Mouse (Mus musculus) kidney, postnatal 0 days (tissue): Measurements from ENCODE around the gene Exd2. TPM values are rescaled to one million over a fixed set of nuclear protein-coding genes. Genes with fewer than 3 reads are reported as not detected.

Experiments
- ATAC-seq: fragments of 200-750 bp; cut with Nextera tagmentation; replicated peaks from 2 replicates; pipeline ENCODE4 v1.8.0; 2017; ENCODE audit warnings: low read depth, moderate number of reproducible peaks, moderate TSS enrichment, moderate library complexity; ENCODE audit not compliant: low FRiP score
- DNase-seq: peaks from one replicate; pipeline ENCODE4 v3.0.0-alpha.2; 2016; ENCODE audit warnings: low spot score
- H3K27ac ChIP-seq: fragments of 300-500 bp; sonication (generic); 2 replicates; pipeline ENCODE4 v1.5.1; 2014; ENCODE audit warnings: mild to moderate bottlenecking
- H3K27me3 ChIP-seq: fragments of 300-500 bp; sonication (generic); 2 replicates; pipeline ENCODE4 v1.6.1; 2014; ENCODE audit warnings: low read length, mixed read lengths; ENCODE audit not compliant: insufficient read depth
- H3K36me3 ChIP-seq: fragments of 300-500 bp; sonication (generic); 2 replicates; pipeline ENCODE4 v1.6.1; 2014; ENCODE audit warnings: low read length, mixed read lengths; ENCODE audit not compliant: insufficient read depth
- H3K4me1 ChIP-seq: fragments of 300-500 bp; sonication (generic); replicated peaks from 2 replicates; pipeline ENCODE4 v1.6.1; 2014; ENCODE audit warnings: antibody characterized with exemption, low read length, mixed read lengths; ENCODE audit not compliant: insufficient read depth
- H3K4me2 ChIP-seq: fragments of 300-500 bp; sonication (generic); 2 replicates; pipeline ENCODE4 v1.6.1; 2014; ENCODE audit warnings: mild to moderate bottlenecking, low read length, moderate library complexity, mixed read lengths
- H3K4me3 ChIP-seq: fragments of 300-500 bp; sonication (generic); replicated peaks from 2 replicates; pipeline ENCODE4 v1.5.1; 2014; ENCODE audit warnings: low read depth, low read length
- H3K9ac ChIP-seq: fragments of 300-500 bp; sonication (generic); 2 replicates; pipeline ENCODE4 v1.6.1; 2014; ENCODE audit warnings: low read depth, low read length
- H3K9me3 ChIP-seq: fragments of 300-500 bp; sonication (generic); replicated peaks from 2 replicates; pipeline ENCODE4 v1.6.1; 2016; ENCODE audit warnings: low read length, inconsistent platforms, mixed read lengths
- CTCF ChIP-seq: IDR thresholded peaks from 2 replicates; pipeline ENCODE4 v1.5.1; 2016; ENCODE audit warnings: antibody characterized with exemption, low read depth, mild to moderate bottlenecking, moderate library complexity
- WGBS: fragments of 180-500 bp; shearing (Covaris S2); extraction: QIAGEN DNeasy Blood & Tissue Kit; methylation state at CpG from one replicate; pipeline ENCODE4 v1.1.7; 2014; 5-methylcytosine and 5-hydroxymethylcytosine counted together
- polyA plus RNA-seq: library from polyadenylated mRNA; unstranded; fragments of >200 nt; fragmentation: Nextera tagmentation; extraction: Ambion mirVana; gene quantifications from 2 replicates; pipeline ENCODE4 v1.2.1, GENCODE M21; 2015

Gene Exd2
- polyA plus RNA-seq, 1 experiment from 2014 or later = 17.7 TPM

DNA sequence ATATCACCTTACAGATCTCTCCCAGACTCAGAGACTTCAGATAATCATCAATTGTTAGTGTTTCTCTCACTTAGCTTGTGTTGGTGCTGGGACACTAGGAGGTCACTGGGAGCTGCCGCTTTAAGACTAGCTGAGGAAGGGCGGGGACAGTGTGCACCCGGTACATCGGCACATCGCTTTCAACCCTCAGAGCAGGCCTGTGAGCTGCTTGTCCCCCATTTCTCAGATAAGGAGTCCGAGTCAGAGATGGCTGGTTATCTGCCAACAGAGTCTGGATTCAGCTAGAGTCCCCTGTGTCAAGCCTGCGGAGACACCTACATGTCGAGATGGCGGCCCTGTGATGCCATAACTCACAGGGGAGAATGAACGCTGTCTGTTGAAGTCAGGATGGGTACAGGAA is 68.7 kb downstream of the Exd2 start:
- no peaks in the 10 kb centered on the region for H3K27me3 ChIP-seq
- DNase-seq = no peak
- H3K4me1 ChIP-seq = no peaks in the 10 kb centered on the region
- H3K4me2 ChIP-seq = no peak overlapping the region
- no peaks in the 10 kb centered on the region for H3K36me3 ChIP-seq
- H3K9ac ChIP-seq = no peak overlapping the region
- no peak for ATAC-seq
- WGBS = 72% methylated on average over 10 of the region's 10 CpGs
- no peaks in the 10 kb centered on the region for H3K9me3 ChIP-seq
- no peak for TF ChIP-seq CTCF
- no peak overlapping the region for H3K27ac ChIP-seq
- no peak overlapping the region for H3K4me3 ChIP-seq

DNA sequence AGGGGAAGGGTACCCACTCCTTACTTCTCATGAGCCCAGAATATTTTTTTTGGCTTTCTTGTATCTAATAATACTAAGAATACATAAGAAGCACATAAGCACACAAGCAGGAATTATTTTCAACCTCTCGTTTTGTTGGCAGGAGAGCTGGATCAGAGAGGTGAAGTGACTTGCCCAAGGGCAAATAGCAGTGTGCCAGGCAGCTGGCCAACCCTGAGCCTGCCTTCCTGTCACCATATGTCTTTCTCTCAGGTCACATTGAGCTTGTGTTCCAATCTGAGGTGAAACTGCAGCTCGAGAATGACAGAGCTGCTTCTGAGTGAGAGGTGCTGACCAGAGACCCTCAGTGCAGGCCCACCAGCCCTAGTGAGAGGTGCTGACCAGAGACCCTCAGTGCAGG is 71.0 kb downstream of the Exd2 start:
- H3K4me2 ChIP-seq = no peak overlapping the region
- no peak for DNase-seq
- no peak for ATAC-seq
- no peaks in the 10 kb centered on the region for H3K27me3 ChIP-seq
- no peak overlapping the region for H3K4me3 ChIP-seq
- no peak for TF ChIP-seq CTCF
- no peak overlapping the region for H3K27ac ChIP-seq
- 62% methylated on average over 2 of the region's 2 CpGs for WGBS
- H3K9ac ChIP-seq = no peak overlapping the region
- H3K36me3 ChIP-seq = no peaks in the 10 kb centered on the region
- no peaks in the 10 kb centered on the region for H3K9me3 ChIP-seq
- no peaks in the 10 kb centered on the region for H3K4me1 ChIP-seq

DNA sequence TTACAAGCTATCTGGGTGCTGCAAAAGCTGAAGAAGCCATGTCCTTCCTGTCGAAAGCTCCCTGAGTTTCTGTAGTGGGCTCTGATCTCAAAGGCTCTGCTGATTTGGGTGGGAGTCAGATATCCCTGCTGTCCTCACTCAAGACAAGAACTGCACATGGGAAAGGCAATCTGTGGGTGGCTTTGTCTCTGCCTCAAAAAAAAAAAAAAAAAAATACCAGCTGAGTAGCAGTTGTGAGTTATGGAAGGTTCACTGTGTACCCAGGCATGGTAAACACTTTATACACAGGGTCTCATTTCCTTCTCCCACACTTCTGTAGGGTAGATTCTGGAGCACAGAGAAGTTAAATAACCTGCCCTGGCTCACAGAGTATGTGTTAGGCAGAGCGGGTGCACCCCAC is 74.4 kb downstream of the Exd2 start:
- H3K4me3 ChIP-seq = no peak overlapping the region
- no peak overlapping the region for H3K9ac ChIP-seq
- H3K27me3 ChIP-seq = no peaks in the 10 kb centered on the region
- no peak overlapping the region for H3K4me2 ChIP-seq
- no peak overlapping the region for H3K27ac ChIP-seq
- WGBS = 87% methylated on average over 2 of the region's 2 CpGs
- H3K9me3 ChIP-seq = no peaks in the 10 kb centered on the region
- DNase-seq = no peak
- H3K36me3 ChIP-seq = no peaks in the 10 kb centered on the region
- no peaks in the 10 kb centered on the region for H3K4me1 ChIP-seq
- no peak for ATAC-seq
- no peak for TF ChIP-seq CTCF

DNA sequence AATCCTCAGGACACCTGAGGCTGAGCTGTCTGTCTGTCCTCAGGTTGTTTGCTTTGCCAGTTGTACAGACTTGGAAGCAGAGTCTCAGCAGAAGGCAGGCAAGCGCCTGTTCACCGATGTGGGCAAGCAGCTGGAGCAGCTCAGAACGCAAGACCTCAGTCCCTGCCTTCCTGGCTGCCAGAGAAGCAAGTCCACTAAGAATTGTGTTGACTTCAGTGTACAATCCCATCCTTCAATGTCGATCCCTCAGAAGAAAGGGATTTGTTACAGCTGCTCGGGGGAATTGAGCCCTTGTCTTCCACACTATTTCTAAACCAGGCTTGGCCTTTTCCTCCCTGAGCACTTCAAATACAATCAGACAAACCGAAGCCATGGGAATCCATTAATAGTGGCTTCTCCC is 75.4 kb downstream of the Exd2 start:
- WGBS = 46% methylated on average over 6 of the region's 6 CpGs
- Histone ChIP-seq H3K4me3 (no peak overlapping the region), H3K4me2 (no peak overlapping the region), H3K27ac (no peak overlapping the region), H3K9ac (no peak overlapping the region), H3K36me3 (no peaks in the 10 kb centered on the region), H3K27me3 (no peaks in the 10 kb centered on the region), H3K4me1 (no peaks in the 10 kb centered on the region), H3K9me3 (no peaks in the 10 kb centered on the region)
- DNase-seq = peak; percentile 46
- ATAC-seq = no peak
- TF ChIP-seq CTCF = no peak

DNA sequence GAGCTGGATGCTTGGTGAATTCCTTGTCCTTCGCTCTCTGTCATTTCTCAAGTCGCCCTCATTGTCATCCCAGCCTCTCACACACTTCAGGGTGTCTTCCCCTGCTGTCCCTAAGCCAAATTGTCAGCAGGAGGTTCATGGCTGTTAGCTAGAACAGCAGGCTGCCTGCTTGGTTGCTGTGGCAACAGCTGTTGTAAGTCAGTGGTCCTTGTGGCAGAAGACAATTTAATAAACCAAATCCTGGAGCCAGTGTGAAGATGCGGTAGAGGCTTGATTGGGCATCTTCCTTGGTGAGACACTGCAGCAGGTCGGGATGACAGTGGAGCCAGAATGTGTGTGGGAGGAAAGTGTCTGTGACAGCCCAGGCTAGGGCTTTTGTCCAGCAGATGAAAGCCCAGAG is 82.4 kb downstream of the Exd2 start:
- H3K4me1 ChIP-seq = no peaks in the 10 kb centered on the region
- no peaks in the 10 kb centered on the region for H3K27me3 ChIP-seq
- H3K4me3 ChIP-seq = no peak overlapping the region
- WGBS = 26% methylated on average over 4 of the region's 4 CpGs
- H3K9me3 ChIP-seq = no peaks in the 10 kb centered on the region
- H3K9ac ChIP-seq = no peak overlapping the region
- no peaks in the 10 kb centered on the region for H3K36me3 ChIP-seq
- DNase-seq (no peak), ATAC-seq (no peak)
- no peak overlapping the region for H3K27ac ChIP-seq
- no peak for TF ChIP-seq CTCF
- no peak overlapping the region for H3K4me2 ChIP-seq

DNA sequence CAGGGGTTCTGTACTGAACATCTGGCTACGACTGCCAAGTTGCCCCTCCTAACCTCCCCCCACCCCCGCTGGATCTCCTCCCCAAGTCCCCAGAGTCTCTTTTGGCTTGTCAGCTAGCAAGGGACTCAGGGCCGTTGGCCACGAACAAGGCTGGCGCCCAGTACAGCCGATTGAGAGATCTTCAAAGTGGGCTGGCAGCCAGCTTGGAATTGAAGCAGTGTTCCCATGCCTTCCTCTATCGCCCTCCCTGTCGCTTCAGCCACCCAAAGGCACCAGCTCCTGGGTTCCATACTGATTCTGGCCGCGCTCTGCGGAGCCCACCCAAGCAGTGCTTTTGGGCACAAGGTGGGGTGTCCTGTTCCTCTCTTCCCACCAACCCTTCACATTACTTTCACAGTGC is 86.8 kb downstream of the Exd2 start:
- ATAC-seq = no peak
- no peak for TF ChIP-seq CTCF
- Histone ChIP-seq H3K36me3 (no peaks in the 10 kb centered on the region), H3K27me3 (no peaks in the 10 kb centered on the region), H3K4me1 (no peaks in the 10 kb centered on the region), H3K4me3 (no peak overlapping the region), H3K4me2 (no peak overlapping the region), H3K9me3 (no peaks in the 10 kb centered on the region), H3K9ac (no peak overlapping the region), H3K27ac (no peak overlapping the region)
- 73% methylated on average over 11 of the region's 11 CpGs for WGBS
- DNase-seq = no peak

Other genes starting within 250 kb of the Exd2 start
- 32.5 and 37.1 TPM in 2 replicates for gene Actn1, start 202.7 kb upstream of the Exd2 start, polyA plus RNA-seq
- gene Dcaf5, start 26.5 kb upstream of the Exd2 start, polyA plus RNA-seq = 11.5 and 11.9 TPM in 2 replicates
- gene Galnt16, start 55.2 kb downstream of the Exd2 start, polyA plus RNA-seq = 3.9 TPM in 2 replicates
- gene Slc39a9, start 180.8 kb downstream of the Exd2 start, polyA plus RNA-seq = 21.1 and 21.2 TPM in 2 replicates
- gene Erh, start 181.2 kb downstream of the Exd2 start, polyA plus RNA-seq = 210 and 215 TPM in 2 replicates
- 3.5 and 4.0 TPM in 2 replicates for gene Plekhd1, start 229.5 kb downstream of the Exd2 start, polyA plus RNA-seq